Mouse (Mus musculus) gastrocnemius, postnatal 10 days (tissue): Measurements from ENCODE around the gene Mcoln2. TPM values are rescaled to one million over a fixed set of nuclear protein-coding genes. Genes with fewer than 3 reads are reported as not detected.
"Not testable (repeated sequence)": the region's sequence is repeated elsewhere in the genome, so short reads cannot be mapped to it uniquely, and the experiment has no call there.

Experiments used
- DNase-seq: peaks from one replicate; pipeline ENCODE4 v3.0.0; 2021; ENCODE audit warnings: mixed read lengths
- total RNA-seq, 2 experiments: library from RNA; stranded (reverse); gene quantifications; 2 replicates each; pipeline ENCODE4 v1.2.3; 2021

Mcoln2 gene
- total RNA-seq, 2 experiments from 2014 or later: 0.14 to 0.54 TPM

DNA sequence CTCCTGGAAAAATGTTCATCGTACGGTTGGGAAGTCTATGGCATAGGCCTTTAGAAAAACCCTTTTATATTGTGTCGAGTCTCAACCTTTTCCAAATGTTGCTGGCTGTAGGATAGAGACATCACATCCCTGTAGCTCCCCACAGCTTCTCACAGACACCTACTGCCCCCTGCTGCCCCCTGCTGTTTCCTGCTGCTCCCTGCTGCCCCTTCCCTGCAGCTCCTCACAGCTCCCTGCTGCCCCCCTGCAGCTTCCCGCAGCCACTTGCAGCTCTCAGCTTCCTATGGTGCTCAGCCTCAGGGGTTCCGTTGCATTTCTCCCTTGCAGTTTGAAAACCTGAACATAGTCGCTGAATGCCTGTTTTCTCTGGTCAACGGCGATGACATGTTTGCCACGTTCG lies 40.3 kb downstream of the Mcoln2 start:
- no peak for DNase-seq

DNA sequence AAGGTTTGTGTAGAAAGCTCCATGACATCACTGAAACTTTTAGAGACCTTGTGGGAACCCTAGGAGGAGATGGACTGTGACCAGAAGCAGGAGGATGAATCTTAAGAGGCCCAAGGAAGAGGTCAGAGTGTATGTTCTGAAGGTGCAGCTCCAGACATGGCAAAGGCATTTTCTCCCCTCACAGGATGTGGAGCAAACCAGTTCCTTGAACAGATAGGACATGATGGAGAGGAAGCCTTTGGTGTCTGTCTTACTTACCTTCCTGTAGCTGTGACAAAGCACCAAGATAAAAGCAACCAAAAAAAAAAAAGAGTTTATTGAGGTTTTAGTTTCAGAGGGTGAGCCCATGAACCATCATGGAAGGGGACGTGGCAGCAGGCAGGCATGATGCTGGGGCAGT lies 42.9 kb downstream of the Mcoln2 start:
- DNase-seq: no peak

DNA sequence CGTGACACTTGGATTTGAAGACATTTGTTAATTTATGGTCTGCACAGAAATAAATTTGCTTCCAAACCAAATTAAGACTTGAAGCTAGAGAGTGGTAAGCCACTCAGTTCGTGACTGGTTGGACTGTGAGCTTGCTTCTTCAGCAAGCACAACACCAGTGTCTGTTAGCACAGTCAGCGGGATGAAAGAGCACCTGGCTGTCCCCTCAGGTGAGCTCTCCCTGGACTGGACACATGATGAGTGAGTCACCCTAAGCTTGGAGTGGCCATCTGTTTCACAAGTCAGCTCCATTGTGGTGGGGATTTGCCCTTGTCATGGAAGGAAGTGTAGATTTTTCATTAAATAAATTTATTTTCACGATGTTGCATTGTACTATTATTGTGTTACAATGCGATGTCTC lies 45.5 kb downstream of the Mcoln2 start:
- DNase-seq: no peak

DNA sequence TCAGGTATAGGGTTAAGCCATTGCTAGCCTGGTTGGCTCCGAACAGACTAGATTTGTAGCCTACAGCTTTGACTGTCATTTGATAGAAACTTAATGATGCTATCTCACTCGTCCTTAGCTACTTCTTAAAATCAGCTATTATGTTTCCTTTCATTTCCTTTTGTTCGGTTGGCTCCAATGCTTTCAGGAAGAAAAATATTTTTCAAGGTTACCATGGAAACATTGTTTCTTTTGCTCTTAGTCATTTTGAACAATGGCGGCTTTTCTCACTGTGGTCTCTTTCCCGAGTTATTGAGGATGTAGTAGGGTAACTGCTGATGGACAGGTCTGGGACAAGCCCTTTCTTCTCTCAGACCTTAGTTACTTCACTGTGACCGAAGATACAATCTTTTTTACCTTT lies 46.7 kb downstream of the Mcoln2 start:
- no peak for DNase-seq

DNA sequence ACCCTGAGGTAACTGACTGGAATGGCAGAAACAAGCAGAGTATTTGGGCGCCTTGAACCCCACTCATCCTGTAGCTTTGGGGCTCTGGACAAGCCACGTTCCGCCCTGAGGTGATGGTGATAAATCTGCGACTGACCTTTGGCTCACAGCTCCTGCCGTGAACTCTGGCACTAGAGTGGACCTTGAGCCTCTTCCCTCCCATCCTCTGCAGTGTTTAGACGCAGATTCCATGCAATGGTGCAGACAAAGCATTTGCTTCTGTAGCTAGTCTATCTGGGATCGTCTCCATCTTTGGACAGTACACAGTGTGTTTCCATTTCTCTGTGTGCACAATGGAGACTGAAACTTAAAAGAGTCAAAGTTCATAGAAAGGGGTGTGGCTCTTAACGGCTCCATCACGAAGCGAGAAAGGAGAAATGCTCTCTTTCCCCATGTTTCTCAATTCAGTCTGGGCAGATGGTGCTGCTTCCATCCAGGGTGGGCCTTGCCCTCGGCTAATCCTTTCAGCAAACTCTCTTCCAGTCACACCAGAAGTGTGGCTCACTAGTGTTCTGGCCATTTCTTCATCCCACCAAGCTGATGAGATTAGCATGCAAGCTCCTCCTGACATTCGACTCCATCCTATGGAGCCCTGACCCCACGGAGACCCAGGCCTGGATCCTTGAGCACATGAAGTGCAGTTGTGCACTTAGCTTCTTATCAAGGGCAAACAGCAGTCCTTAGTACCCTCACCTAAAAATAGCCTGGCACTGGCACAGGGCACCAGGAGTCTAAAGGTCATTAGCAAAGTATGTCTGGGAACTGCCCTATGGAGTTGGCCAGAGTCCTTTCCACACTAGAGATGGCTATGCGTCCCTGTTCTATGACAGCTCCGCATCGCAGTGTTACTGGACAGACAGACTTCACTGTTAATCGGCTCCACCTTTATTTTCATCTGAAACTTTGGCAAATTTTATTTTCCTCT lies 47.4 kb downstream of the Mcoln2 start:
- no peak for DNase-seq

DNA sequence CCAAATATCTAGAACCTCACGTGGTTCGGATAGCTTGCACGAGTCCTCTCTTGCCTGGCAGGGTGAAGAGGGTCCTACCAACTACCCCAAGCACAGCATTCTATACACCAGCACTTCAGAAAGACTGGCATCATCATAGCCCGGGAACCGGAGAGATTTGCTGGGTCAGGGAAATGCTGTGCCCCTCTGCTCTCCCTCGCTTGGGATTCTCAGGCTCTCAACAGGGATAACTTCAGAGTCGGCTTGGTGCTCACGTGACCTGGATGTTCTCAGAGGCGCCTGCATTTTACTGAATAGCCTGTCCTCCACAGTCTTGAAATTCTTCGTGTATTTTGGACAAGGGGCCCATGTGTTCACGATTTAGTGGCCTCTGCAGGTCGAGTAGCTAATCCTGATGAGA lies 48.2 kb downstream of the Mcoln2 start:
- no peak for DNase-seq

DNA sequence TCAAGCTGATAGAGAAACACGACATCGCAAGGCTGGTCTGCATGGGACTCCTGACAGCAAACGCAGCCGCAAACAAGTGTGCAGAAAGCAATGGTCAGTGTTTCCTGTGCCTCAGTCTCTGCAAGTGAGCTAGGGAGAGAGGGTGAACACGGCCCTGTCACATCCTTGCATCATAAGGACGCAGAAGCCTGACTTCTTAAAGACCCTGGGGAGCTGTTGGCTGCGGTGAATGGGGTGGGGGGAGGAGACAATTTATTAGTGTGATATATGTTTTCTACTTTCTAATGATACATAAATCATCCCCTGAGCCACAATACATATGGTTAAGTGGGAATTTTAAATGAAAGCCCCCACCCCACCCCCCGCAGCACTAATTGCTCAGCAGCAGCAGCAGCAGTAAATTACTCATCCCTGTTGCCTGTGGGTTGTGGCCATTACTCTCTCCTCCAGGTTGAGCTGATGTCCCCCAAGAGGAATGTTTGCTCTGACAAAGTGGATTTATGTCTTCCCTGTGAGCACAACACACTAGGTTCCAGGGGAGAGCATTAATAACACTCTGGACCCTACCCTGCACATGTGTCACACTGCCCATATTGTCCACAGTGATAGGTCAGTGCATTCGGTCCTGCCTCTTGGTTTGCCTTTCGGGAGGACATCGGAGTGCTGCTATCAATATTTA lies 49.3 kb downstream of the Mcoln2 start:
- DNase-seq: no peak

DNA sequence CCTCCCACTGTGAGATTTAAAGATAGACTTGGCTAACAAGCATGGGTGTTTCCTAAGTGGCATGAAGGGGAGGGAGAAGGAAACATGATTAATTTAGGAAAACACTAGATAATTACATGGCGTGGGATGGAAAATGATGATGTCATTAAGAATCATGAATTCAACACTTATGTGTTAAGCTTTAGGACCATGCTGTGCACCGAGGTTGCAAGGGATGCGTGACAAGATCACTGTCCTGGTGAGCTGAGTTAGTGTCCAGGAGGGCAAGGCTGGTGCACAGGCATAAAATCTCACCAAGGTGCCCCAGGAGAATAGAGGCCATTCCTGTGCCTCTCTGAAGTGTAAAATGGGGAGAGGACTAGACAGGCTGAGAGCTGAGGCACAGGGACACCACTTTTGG lies 49.9 kb downstream of the Mcoln2 start:
- no peak for DNase-seq

DNA sequence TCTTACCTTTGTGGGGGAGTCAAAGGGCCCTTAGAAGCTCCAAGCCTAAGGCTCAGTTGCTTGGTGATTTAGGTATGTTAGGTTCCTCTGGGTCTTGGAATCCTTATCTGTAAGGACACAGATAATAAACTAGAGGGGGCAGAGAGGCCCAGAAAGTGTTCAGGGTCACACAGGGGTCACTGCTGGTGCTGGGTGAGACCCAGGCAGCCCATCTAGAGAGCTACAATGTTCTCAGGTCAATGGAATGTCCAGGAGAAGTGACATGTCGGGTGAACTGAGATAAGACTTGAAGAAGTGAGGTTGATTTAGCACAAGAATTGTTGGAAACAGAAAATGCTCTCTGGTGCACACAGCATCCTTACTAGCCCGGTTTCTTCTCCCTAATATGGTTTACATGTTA lies 54.7 kb downstream of the Mcoln2 start:
- DNase-seq: no peak

DNA sequence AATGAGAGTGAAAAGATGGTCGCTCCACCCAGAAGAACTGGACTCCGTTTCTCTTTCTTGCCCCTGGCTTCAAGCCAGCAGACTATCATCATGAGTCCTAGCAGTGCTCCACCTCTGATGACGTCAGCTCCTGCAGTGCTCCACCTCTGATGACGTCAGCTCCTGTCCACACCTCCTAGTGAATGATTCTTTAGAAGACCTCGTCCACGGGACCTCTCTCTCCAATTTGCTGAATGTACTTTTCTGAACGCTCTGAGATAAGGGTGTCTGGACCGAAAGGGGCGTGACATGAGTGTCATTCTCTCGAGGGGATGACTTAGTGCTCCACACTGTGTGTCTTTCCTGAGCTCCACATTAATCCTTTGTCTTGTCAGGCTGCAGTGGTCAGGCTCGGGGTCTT lies 55.7 kb downstream of the Mcoln2 start:
- DNase-seq: no peak

DNA sequence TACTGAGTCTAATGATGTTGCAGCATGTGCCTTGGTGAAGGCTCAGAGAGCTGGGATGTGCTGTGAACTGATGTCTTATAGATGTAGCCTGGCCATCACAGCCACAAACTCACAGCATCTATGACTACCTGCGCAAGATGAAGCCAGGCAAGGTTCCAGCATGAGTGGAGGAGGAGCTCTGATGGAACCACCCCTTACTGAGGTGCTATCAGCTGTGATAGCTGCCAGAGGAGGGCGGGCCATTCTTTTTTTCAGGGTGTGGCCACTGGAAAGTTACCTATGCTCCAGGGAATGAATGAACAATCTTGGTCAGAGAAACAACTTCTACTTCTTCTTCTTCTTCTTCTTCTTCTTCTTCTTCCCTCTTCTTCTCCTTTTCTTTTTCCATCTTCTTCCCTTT lies 57.0 kb downstream of the Mcoln2 start:
- no peak for DNase-seq

DNA sequence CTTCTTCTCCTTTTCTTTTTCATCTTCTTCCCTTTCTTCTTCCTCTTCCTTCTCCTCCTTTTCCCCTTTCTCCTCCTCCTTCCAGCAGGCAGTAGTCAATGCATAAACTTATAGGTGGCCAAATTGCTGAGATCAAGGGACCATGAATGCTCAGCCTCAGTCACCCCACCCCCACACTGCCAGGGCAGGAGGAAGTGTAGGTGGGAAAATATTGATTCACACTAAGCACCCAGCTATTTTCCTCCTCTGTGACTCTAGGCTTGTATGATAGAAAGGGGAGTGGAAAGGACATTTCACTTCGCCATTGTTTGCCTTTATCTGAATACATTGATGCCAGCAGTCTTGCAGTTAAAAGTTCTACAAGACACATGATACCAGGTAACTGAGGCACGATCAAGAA lies 57.8 kb downstream of the Mcoln2 start:
- DNase-seq: no peak

DNA sequence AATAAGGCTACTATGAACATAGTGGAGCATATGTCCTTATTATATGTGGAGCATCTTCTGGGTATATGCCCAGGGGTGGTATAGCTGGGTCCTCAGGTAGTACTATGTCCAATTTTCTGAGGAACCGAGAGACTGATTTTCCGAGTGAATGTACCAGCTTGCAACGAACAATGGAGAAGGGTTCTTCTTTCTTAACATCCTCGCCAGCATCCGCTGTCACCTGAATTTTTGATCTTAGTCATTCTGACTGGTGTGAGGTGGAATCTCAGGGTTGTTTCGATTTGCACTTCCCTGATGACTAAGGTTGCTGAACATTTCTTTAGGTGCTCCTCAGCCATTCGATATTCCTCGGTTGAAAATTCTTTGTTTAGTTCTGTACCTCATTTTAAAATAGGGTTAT lies 60.1 kb downstream of the Mcoln2 start:
- not testable (repeated sequence) for DNase-seq

DNA sequence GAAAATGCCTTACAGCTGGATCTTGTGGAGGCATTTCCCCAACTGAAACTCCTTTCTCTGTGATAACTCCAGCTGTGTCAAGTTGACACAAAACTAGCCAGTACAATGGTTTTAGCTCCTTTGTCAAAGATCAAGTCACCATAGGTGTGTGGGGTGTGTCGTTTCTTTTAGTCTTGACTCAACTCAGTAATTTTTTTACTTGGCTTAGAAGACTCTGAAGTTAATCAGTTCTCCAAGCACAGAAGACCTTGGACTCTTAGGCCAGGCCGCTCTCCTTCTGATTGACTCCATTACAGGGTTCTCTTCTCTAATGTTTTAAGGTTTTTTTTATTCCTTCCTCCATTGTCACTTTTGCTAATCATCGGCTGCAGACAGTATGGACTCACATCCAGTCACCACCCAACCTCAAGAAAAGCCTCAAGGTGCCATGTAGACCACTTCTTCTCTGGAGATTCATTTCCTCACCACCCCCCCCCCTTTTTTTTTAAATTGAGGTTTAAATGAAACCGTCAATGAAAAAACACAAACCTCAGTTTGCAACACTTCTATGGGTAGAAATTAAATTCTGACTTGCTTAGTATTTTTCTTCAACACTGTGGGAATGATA lies 61.6 kb downstream of the Mcoln2 start:
- no peak for DNase-seq

DNA sequence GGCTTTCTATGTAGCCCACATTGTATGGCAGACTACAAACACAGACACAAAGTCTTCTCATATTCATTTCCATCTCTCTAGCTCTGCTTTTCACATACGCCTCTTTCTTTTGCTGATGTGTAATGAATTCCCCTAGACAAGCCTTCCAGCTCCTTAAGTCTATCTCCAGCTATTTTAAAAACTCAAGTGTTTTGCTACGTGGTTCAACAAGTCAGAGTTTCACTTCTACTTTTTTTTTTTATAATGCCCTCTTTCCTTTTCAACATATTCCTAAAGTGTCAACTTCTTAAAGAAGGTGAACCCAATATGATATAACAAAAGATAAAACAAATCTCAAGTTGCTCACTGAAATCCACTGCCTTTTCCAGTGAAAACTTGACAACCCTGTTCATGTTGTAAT lies 62.3 kb downstream of the Mcoln2 start:
- no peak for DNase-seq

DNA sequence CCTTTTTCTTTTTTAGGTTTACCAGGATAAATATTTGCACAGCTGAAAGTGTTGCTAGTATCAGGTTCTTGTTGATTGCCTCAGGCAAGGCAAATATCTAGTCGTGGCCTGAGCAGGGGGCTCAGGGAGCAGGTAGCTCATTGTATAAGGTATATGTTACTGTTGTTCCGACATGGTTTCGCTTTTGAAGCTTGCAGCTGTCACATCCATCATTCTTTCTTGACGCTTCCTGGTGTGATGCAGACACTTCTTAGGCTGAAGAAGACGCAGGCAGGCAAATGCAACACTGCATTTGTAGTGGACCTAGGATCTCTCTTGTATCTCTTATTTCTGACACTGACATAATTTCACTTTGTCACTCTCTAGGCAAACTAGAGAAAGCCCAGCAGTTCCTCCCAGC lies 63.7 kb downstream of the Mcoln2 start:
- DNase-seq: no peak

DNA sequence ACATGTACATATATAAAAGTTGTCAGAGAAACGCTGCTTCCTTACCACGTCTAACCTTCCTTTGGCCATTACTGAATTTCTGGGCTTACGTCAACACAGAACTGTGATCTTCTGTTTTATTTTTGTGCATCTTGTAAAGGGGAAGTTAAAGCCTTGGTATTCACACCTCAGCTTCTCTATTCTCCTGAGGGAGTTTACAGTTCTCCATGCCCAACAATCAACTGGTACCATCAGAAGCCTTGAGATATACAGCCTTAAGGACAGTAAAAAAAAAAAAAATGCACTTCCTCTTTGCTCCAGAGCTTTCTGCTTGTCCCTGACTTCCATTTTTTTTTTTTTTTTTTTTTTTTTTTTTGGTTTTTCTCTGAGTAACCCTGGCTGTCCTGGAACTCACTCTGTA lies 66.9 kb downstream of the Mcoln2 start:
- no peak for DNase-seq

DNA sequence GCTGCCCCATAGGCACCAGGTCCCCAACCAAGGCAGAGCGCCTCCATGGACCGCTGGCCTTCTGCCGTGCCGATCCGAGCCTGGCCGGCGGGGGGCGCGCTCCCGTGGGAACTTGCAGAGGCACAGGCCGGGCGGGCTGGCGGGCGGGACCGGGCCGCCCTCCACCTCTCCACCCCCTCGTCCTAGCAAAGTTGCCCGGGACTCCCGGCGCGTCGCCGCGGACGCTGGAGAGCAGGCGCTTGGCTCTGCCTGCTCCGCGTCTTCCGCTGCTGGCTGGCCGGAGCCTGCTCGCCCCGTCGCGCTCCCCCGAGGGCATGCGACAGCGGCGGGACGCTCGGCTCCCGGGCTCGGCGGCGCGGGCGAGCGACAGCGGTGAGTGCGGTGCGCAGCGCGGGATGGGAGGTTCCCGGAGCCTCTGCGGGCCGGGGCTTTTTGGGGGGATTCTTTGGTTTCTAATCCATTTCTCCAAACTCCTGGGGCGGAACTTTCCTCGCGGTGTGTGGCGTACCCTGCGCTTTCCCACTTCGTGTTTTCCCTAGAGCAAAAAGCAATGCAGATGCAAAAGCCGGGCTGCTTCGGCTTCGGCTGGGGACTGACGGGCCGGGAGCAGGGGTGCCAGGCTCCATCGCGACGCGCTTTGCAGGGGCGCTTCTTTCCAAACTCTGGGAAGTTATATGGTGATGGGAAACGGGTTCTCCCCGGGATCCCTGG lies 71.3 kb downstream of the Mcoln2 start, which contains the start of gene Lpar3:
Gene Lpar3, plus strand, starts transcription at position 188 of the 711 bp plus-strand sequence.
- DNase-seq: peak; percentile 74

DNA sequence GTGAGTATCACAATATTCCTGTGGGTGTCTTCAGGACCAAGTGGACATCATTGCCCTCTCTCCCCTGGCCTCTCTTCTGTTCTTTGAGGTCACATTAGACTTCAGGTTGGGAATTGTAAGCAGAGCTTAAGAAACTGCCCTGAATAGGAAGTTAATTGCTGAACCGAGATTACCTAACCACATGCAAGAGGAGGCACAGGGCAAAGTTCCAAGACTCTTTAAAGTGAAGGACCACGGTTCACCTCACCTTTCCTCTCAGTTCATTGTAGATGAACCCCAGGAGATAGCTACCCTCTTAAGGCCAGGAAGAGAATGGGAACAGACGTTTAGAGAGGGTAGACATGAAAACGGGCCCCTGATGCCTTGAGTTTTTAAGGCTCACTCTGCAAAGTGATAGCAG lies 74.6 kb downstream of the Mcoln2 start:
- no peak for DNase-seq

DNA sequence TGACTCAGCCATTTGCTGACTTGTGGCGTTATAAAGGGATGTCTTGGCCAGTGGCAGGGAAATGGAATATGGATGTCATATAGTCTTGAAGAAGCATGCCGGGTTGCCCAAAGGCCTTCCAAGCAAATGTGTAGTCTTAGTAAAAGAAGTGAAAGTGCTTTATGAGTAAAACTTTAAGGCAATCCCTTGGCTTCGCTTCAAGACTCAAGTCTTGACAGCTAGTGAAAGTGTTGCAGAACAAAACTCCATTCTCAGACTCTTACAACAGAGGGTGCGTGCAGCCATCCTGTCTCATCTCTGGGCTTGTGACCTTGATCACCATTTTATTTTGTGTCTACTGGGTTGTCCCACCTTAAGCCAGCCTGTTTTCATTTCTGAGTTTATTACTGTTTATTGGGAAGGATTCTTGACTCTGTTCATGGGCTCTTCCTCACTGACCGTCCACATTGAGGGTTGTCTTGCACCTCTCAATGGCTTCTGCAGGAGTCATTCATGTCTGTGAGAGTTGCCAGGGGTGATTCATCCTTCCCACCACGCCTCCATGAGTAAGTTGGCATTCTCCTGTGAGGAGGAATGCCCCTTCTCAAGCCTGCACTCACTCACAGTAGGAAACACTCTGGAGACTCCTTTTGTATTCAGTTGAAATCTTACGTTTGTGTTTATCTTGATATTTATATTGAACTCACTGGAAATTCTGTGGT lies 75.6 kb downstream of the Mcoln2 start:
- no peak for DNase-seq

DNA sequence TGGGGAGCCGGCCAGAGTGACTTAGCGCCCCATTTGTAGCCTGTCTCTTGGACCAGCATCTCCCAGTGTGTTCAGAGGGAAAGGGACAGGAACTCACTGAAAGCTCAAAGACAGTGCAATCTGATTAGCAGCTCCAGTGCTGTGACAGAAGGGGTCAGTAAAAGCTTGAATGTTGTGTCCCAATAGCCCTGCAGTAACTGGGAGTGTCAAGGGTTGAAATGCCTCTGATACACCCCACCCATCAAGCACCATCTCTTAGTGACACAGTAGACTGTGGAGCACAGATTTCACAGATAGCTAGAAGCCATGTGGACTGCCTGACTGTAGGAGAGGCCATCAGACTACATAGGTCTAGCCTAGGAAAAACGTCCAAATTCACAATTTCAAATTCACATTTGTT lies 77.8 kb downstream of the Mcoln2 start:
- no peak for DNase-seq
